Mouse (Mus musculus): ENCODE measurements at regions not wholly inside any gene's neighbourhood (a gene's known extent, or its start where the extent isn't known, plus 50 kb on each side); places are given as distances from the start of the nearest gene placed in this dataset.
"Not testable (repeated sequence)": the region's sequence is repeated elsewhere in the genome, so short reads cannot be mapped to it uniquely, and the experiment has no call there.

- DNase-seq (ENCODE audit: low spot score in 2 of 2) = no peak
These were observed 396.5 kb upstream of the Kcnh7 start for GRCm38 (mm10) chr2:63580489-63581139.

GRCm38 (mm10) chr2:63575172-63575571 is 391.1 kb upstream of the Kcnh7 start:
- no peak for DNase-seq (ENCODE audit: low spot score in 2 of 2)

GRCm38 (mm10) chr2:63574008-63574703 is 390.1 kb upstream of the Kcnh7 start:
- DNase-seq (ENCODE audit: low spot score in 2 of 2) = no peak

GRCm38 (mm10) chr2:63573015-63573807 is 389.1 kb upstream of the Kcnh7 start:
- no peak for DNase-seq (ENCODE audit: low spot score in 2 of 2)

- no peak for DNase-seq (ENCODE audit: low spot score in 2 of 2)
These were observed 372.9 kb upstream of the Kcnh7 start for GRCm38 (mm10) chr2:63556858-63557419.

- not testable (repeated sequence) for DNase-seq (ENCODE audit: low spot score in 2 of 2)
These were observed 357.7 kb upstream of the Kcnh7 start for GRCm38 (mm10) chr2:63541836-63542235.

GRCm38 (mm10) chr2:63518534-63518933 is 334.4 kb upstream of the Kcnh7 start:
- no peak for DNase-seq (ENCODE audit: low spot score in 2 of 2)

- DNase-seq (ENCODE audit: low spot score in 2 of 2) = no peak
These were observed 329.6 kb upstream of the Kcnh7 start for GRCm38 (mm10) chr2:63513554-63514226.

- no peak for DNase-seq (ENCODE audit: low spot score in 2 of 2)
These were observed 319.9 kb upstream of the Kcnh7 start for GRCm38 (mm10) chr2:63503939-63504338.

- no peak for DNase-seq (ENCODE audit: low spot score in 2 of 2)
These were observed 292.3 kb upstream of the Kcnh7 start for GRCm38 (mm10) chr2:63476411-63476810.

- no peak for DNase-seq (ENCODE audit: low spot score in 2 of 2)
These were observed 291.2 kb upstream of the Kcnh7 start for GRCm38 (mm10) chr2:63475255-63475654.

GRCm38 (mm10) chr2:63473699-63474098 is 289.6 kb upstream of the Kcnh7 start:
- DNase-seq (ENCODE audit: low spot score in 2 of 2) = peak; percentile 18 to 47

- DNase-seq (ENCODE audit: low spot score in 2 of 2) = no peak
These were observed 288.2 kb upstream of the Kcnh7 start for GRCm38 (mm10) chr2:63472248-63472647.

- no peak for DNase-seq (ENCODE audit: low spot score in 2 of 2)
These were observed 275.0 kb upstream of the Kcnh7 start for GRCm38 (mm10) chr2:63459112-63459511.

- DNase-seq (ENCODE audit: low spot score in 2 of 2) = peak; percentile 16 to 21
These were observed 270.4 kb upstream of the Kcnh7 start for GRCm38 (mm10) chr2:63454263-63455011.

GRCm38 (mm10) chr2:63452891-63453290 is 268.8 kb upstream of the Kcnh7 start:
- DNase-seq (ENCODE audit: low spot score in 2 of 2) = no peak

GRCm38 (mm10) chr2:63452164-63452563 is 268.1 kb upstream of the Kcnh7 start:
- DNase-seq (ENCODE audit: low spot score in 2 of 2) = no peak

- DNase-seq (ENCODE audit: low spot score in 2 of 2) = no peak
These were observed 250.2 kb upstream of the Kcnh7 start for GRCm38 (mm10) chr2:63434327-63434726.

GRCm38 (mm10) chr2:63405405-63405804 is 221.3 kb upstream of the Kcnh7 start:
- DNase-seq (ENCODE audit: low spot score in 2 of 2) = no peak

Data from frontal cortex, postnatal 10 days (tissue).